Mouse (Mus musculus): Measurements from ENCODE around the gene Anapc2.

The Anapc2 gene

GRCm38 (mm10) chr2:25271827-25272511 lies at the start of gene Anapc2, which contains the start of gene Ssna1:
Anapc2 (plus strand) TSS chr2:25272478.
Ssna1 (minus strand) TSS chr2:25272438.
- peak; percentile 98 for DNase-seq (ENCODE audit: low read depth, low spot score)

GRCm38 (mm10) chr2:25223681-25224491 lies 48.4 kb upstream of the Anapc2 start:
- no peak for DNase-seq (ENCODE audit: low read depth, low spot score)

- no peak for DNase-seq (ENCODE audit: low read depth, low spot score)
Measured at GRCm38 (mm10) chr2:25224492-25224765, 47.8 kb upstream of the Anapc2 start, which contains the start of gene Tubb4b. Tubb4b (minus strand) TSS chr2:25224702.

- peak; percentile 99 for DNase-seq (ENCODE audit: low read depth, low spot score)
Measured at GRCm38 (mm10) chr2:25224766-25225752, 47.2 kb upstream of the Anapc2 start.

GRCm38 (mm10) chr2:25225811-25226379 lies 46.4 kb upstream of the Anapc2 start:
- DNase-seq (ENCODE audit: low read depth, low spot score), result no peak

- DNase-seq (ENCODE audit: low read depth, low spot score), result no peak
Measured at GRCm38 (mm10) chr2:25226864-25227263, 45.4 kb upstream of the Anapc2 start.

- DNase-seq (ENCODE audit: low read depth, low spot score), result no peak
Measured at GRCm38 (mm10) chr2:25227406-25227805, 44.9 kb upstream of the Anapc2 start.

GRCm38 (mm10) chr2:25228431-25228889 lies 43.8 kb upstream of the Anapc2 start:
- DNase-seq (ENCODE audit: low read depth, low spot score), result peak; percentile 94

GRCm38 (mm10) chr2:25228995-25229530 lies 43.2 kb upstream of the Anapc2 start:
- DNase-seq (ENCODE audit: low read depth, low spot score), result no peak

- no peak for DNase-seq (ENCODE audit: low read depth, low spot score)
Measured at GRCm38 (mm10) chr2:25229582-25229981, 42.7 kb upstream of the Anapc2 start.

- DNase-seq (ENCODE audit: low read depth, low spot score), result no peak
Measured at GRCm38 (mm10) chr2:25230581-25230980, 41.7 kb upstream of the Anapc2 start.

GRCm38 (mm10) chr2:25231038-25231437 lies 41.2 kb upstream of the Anapc2 start:
- no peak for DNase-seq (ENCODE audit: low read depth, low spot score)

GRCm38 (mm10) chr2:25233421-25233820 lies 38.9 kb upstream of the Anapc2 start:
- DNase-seq (ENCODE audit: low read depth, low spot score), result no peak

- no peak for DNase-seq (ENCODE audit: low read depth, low spot score)
Measured at GRCm38 (mm10) chr2:25234050-25234449, 38.2 kb upstream of the Anapc2 start, which contains the start of gene Slc34a3. Slc34a3 (minus strand) TSS chr2:25234364.

- no peak for DNase-seq (ENCODE audit: low read depth, low spot score)
Measured at GRCm38 (mm10) chr2:25234551-25235220, 37.6 kb upstream of the Anapc2 start.

- no peak for DNase-seq (ENCODE audit: low read depth, low spot score)
Measured at GRCm38 (mm10) chr2:25236614-25237013, 35.7 kb upstream of the Anapc2 start, which contains the start of gene Rnf224. Rnf224 (minus strand) TSS chr2:25236787.

GRCm38 (mm10) chr2:25237522-25237921 lies 34.8 kb upstream of the Anapc2 start:
- no peak for DNase-seq (ENCODE audit: low read depth, low spot score)

GRCm38 (mm10) chr2:25238106-25238505 lies 34.2 kb upstream of the Anapc2 start:
- DNase-seq (ENCODE audit: low read depth, low spot score), result no peak

- DNase-seq (ENCODE audit: low read depth, low spot score), result no peak
Measured at GRCm38 (mm10) chr2:25239766-25240165, 32.5 kb upstream of the Anapc2 start.

- no peak for DNase-seq (ENCODE audit: low read depth, low spot score)
Measured at GRCm38 (mm10) chr2:25240310-25240709, 32.0 kb upstream of the Anapc2 start.
